Mouse (Mus musculus) adrenal gland, adult (tissue): ENCODE measurements at regions not wholly inside any gene's neighbourhood (a gene's known extent, or its start where the extent isn't known, plus 50 kb on each side); places are given as distances from the start of the nearest gene placed in this dataset.

Experiments used
- DNase-seq, 2 experiments: peaks; one replicate each; pipeline ENCODE4 v3.0.0; 2022 to 2023; ENCODE audit warnings: low spot score in 1 of 2; ENCODE audit not compliant: inconsistent age in 2 of 2

DNA sequence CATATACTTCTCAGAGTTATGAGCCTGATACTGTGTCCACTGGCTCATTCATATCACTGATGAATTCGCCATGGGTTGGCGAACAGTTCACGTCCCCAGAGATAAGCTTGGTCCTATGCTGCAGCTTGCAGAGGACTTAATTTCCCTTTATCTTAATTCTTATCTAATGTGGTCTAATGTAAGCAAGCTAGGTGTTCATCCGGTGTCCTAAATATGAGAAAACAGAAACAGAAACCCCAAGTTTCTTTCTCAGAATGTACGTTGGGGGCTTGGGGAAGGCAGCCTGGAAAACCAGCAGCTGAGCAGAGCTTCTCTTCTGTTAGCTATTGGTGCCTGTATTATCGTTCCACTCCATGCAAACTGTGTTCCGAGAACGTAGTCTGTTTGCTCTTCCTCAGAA, 170.1 kb downstream of the 1700064H15Rik start:
- no peak for DNase-seq

DNA sequence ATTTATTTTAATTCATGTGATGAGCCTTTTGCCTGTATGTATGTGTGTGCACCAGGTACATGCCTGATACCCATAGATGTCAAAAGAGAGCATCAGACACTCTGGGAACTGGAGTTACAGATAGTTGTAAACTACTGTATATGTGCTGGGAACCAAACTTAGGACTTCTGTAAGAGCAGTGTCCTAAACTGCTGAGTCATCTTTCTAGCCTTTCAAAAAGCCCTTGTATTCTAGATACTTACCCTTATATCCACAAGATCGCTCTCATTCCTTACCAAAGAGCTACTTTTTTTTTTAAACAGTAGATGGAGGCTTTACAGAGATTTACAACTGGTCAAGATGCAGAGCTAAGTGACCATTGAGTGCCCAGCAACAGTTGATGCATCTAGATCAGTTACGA, 171.0 kb downstream of the 1700064H15Rik start:
- no peak for DNase-seq

DNA sequence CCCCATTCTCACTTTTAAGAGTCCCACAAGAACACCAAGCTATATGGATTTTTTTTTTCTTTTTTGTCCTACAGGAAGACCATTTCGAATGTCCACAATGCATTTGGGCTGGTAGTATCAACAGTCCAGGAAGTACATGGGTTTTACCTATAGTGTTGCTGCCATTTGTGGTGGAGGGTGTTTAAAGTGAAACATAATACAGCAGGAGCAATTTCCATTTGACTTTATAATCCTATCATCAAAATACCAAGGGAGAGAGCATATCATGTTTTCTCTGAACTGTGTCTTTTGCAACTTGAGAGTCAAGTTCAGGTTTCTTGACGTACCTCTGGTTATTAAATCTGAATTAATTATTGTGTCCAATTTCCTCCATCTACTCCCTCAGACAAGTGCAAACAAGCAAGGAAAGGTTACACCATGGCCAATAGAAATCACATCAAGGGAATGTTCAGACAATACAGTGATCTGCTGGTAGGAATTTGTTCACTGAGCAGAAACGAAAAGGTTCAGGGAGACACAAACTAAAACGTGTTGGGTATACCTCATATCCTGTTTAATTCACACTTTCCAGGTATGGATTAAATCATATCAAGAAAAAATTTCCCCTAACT, 172.5 kb downstream of the 1700064H15Rik start:
- DNase-seq = no peak

DNA sequence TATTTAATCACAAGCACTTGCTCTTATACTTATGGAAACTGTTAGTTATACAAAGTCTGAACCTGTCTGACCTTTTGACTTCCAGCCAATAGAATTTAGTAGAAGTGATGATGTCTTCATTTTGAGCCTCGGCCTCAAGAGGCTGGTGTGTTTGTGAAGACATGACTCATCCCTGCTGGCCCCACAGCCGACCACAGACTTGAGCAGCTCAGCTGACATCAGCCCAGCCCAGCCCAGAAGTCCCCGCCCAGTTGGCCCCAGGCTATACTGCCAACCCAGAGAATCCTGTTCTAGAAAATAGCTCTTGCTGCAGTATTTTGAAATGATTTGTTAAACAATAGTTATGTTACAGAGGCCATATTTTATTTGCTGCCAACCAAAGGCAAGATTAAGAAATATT, 177.5 kb downstream of the 1700064H15Rik start:
- peak; percentile 26 to 69 for DNase-seq

DNA sequence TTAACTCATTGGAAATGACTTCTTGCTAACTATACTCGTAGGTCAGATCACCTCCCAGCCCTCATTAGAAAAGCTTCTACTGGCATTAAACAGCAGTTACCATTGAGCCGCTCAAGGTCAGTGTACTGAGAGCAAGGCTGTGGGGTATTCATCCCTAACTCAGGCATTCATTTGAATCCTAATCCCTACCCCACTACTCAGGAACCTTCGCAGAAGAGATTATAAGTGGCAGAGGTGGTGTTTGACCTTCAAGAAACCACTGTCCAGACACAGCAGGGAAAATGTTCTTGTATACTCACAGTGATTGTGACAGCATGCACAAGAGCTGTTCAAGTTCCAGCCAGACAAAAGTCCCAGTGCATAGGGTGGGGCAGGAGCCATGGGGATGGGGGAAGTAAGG, 179.5 kb downstream of the 1700064H15Rik start:
- peak in 1 of 2 experiments; percentile 71 for DNase-seq

DNA sequence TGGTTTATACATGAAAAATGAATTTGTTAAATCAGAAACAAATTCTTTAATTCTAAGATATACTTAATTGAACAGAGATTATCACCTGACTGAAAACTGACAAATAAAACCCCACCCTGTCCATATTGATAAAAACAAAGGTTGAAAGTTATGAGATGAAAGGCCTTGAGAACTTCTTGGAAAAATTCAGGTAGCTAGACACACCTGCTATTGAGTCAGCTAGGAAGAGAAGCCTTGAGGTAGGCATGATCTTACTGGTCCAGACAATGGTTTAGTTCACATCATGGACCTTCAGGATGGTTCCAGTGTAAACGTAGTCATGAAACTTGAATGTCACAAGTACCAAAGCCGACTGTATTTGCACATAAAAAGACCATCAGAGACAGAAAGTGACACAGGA, 180.3 kb downstream of the 1700064H15Rik start:
- no peak for DNase-seq

DNA sequence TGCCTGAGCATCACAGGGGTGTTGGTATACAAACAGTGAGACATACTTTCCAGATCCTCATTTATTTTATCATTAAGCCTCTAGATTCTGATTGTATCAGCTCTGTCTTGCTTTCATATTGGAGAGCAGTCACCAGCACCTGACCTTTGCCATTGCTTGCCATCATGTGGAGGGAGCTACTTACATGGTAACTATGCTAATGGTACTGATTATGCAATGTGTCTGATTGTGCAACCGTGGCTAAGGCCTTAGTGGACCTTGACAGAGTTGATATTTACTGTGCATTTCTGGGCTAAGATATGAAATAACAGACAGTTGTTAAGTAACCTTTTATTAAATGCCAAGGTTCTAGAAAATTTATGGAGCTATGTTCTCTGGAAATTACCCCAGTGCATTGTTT, 180.7 kb downstream of the 1700064H15Rik start:
- DNase-seq = peak; percentile 76 to 96

DNA sequence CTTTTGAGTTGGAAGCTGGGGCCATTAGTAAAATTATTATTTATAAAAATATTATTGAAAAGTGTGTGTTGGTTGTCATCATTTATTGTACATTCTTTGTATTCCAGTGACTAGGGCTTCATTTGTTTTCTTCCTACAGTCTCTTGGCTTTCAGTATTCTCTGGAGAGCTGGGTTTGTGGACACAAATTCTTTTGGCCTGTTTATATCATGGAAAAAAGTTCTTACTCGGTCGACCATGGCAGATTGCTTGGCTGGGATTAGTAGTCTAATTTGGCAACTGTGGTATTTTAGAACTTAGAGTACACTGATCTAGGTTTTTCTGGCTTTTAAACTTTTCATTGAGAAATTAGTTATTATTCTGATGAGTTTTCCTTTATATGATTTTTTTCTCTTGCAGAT, 183.6 kb downstream of the 1700064H15Rik start:
- no peak for DNase-seq

DNA sequence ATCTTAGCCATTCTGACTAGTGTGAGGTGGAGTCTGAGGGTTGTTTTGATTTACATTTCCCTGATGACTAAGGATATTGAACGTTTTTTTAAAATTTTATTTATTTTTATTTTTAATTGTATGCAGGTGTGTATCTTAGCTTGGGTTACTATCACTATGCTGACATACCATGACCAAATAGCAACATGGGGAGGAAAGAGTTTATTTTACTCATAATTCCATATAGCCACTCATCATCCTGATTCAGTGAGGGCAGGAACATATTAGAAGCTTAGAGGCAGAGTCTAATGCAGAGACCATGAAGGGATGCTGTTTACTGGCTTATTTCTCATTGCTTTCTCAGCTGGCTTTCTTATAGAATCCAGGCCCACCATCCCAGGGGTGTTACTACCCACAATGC, 186.7 kb downstream of the 1700064H15Rik start:
- no peak for DNase-seq

DNA sequence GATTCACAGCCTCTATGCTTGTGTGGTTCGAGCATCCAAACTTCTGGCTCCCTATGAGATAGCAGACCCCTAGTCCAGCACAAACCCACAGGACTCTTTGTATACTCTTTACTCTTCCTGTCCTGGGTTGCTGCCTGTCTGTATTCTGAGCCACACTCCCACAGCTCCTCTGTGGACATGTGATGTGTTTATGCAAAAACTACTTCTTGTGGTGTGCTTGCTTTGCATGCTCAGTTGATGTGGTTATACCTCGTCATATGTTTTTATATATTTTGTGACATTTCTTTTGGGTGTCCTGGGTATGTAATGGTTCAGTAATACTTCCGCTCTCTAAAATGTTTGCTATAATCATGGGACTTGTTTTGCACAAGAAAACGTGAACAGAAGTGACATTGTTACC, 198.3 kb downstream of the 1700064H15Rik start:
- no peak for DNase-seq

DNA sequence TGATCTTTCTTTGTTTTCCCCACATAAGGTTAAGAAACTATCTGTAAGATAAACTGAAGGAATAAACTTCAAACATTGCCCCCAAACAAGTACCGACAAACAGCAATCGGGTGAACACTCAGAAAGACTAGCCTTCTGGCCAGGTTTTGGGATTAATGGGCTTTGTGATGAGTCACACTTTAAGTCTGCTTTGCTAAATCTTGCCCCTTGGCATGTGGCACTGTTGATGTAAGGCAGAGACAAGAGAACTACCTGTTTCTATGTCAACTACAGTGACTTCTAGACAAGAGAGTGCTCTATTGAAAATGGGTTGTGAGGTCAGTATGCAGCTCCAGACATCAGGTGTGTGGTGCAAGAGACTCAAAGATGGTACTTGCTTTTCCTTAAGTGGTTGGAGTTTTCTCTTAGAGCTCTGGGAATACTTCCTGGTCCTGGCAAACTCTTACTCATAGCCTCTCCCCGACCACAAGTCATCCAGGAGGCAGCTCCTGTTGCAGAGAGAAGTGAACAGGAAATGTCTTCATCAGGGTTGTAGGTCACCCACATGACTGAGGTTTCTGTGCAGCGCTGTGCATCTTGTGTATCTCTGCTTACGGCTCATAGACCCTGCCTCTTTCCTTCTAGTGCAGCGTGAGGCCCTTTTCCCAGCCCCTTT, 198.9 kb downstream of the 1700064H15Rik start:
- peak; percentile 13 to 71 for DNase-seq

DNA sequence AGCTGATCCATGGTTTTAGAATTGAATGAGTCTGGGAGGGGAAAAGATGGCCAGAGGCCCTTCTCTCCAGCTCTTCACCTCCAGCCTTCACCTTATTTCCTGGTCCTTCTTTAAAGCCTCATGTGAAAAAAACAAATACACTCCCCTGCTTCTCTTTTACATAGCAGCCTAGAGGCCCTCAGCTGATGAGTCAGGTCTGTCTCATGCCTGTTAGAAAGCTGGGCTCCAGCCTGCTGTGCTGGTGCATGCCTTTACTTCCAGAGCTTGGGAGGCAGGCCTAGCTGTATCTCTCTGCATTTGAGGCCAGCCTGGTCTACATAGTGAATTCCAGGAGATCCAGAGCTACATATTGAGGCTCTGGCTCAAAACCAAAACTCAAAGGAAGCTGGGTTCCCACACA, 199.5 kb downstream of the 1700064H15Rik start:
- peak in 1 of 2 experiments; percentile 31 for DNase-seq

DNA sequence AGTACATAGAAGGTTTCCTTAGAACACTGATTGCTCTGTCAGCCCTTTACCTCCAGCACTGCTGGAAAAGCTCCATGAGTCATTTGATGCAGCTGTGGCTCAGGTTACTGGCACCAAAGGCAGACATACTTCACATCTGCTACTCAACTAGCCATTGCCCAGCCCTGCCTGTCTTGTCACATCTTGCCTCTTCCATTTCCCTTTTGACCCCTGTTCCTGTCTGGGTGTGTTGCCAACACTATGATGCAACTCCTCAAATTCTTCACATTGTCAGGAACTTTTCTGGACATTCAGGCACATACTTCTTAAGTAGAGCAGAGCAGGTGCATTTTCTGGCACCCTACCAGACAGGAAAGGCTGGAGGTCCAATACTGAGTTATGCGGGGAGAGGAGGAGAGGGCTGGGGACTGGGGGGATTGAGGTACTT, 202.3 kb downstream of the 1700064H15Rik start:
- DNase-seq = peak in 1 of 2 experiments; percentile 56

DNA sequence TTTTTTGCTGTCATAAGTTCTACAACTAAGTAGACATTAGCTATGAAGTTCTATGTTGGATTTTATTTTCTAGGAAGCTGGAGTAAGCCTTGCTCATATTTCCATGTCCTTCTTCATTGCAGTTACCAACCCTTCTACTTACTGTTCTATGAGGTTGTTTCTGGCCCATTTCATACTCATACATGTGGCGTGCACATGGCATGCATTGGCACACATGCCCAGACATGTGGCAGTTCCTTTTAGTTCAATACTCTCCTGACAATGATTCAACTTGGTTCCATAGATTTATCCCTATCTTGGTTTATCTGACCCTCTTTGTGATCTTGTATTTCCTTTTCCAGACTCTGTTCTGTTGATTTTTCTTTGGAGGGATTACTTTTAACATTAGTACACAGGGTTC, 203.2 kb downstream of the 1700064H15Rik start:
- no peak for DNase-seq

DNA sequence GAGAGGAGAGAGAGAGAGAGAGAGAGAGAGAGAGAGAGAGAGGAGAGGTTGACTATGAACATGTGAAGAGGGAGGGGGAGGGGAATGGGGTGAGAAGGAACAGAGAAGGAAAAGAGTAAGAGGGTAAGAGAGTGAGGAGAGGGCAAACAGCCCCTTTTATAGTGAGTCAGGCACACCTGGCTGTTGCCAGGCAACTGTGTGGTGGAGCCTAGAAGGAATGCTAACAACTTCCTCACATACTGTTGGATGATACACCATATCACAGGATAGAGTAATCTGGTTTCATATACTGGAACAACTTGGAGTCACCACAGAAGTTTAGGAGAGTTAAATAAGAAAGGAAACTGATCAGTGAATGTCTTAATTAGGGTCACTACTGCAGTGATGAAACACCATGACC, 204.1 kb downstream of the 1700064H15Rik start:
- DNase-seq = no peak

DNA sequence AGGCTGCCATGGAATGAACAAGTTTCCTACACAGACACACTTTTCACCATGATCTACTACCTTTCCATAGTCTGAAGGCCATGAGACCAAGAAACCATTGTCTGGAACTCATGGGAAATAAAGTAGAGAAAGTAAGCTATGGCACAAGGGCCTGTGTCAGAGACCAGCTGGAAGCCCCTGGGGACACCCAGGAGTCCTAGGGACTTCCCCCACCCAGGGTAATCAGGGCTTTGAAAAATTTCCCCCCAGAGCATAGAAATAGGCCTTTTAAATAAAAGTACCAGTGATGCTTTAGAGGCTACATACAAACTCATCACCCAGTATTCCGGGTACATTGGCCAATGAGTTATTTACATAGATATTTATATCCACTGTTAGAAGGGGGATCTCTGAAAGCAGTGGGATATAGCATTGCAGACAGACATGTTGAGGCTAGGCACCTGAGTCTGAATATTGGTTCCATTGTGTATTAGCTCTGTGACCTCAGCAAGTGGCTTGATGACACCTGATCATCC, 207.0 kb downstream of the 1700064H15Rik start:
- DNase-seq = no peak

DNA sequence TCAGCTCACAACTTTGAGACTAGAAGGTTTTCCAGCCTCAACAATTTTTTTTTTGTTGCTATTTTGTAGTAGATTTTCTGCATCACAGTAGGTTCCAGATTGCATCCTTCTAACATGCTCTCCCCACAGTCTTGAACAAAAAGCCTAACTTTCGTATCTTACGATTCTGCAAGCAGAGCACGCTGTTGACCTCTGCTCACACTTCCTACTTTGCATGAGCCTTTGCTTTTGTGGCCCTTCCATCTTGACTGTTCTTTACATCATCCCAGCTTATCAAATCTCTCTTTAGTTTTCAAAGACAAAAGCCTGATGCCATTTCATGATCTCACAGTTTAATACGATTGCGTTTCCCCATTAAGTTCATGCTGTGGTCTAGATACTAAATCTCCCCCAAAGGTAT, 207.6 kb downstream of the 1700064H15Rik start:
- no peak for DNase-seq

DNA sequence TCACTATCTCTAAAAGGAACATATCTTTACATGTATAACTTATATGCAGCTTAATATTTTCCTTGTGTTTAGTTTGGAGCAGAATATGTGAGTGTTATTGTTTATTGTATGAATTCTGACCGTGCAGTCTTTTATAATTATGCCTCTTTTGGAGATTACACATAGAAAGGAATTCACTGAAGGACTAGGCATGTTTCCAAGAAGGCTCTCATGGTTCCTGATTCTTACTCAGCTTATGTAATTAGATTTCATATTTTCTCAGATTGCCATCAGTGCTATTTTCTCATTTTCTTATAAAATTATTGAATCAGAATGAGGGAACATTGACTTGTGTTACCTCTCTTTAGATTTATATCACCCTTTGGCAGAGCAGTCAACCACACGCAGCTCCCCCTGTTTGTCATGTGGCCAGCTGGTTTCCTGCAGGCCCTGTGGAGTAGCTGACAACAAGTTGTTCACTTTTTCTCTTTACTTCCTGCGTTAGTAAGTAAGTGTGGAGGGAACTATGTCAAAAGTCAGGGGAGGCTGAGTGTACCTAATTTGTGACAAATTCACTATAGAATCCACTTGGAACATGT, 217.4 kb downstream of the 1700064H15Rik start:
- DNase-seq = peak in 1 of 2 experiments; percentile 65

DNA sequence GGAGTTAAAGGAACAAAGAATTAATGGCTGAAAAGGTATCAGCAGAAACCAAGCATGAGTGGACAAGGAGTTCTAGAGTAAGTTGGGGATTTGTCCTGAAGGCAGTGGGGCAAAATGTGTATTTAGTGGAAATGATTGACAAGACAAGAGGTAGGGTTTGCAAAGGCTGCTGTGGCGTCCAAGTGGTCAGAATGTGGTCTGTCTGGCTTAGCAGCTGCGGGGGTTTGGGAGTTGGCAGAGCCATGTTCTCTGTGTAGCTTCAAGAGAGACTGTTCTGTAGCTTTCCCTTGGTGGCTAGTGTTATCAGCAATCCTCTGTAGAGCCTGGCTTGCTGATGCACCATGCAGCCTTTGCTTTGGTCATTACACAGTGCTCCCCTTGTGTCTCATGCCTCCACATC, 220.2 kb downstream of the 1700064H15Rik start:
- no peak for DNase-seq

DNA sequence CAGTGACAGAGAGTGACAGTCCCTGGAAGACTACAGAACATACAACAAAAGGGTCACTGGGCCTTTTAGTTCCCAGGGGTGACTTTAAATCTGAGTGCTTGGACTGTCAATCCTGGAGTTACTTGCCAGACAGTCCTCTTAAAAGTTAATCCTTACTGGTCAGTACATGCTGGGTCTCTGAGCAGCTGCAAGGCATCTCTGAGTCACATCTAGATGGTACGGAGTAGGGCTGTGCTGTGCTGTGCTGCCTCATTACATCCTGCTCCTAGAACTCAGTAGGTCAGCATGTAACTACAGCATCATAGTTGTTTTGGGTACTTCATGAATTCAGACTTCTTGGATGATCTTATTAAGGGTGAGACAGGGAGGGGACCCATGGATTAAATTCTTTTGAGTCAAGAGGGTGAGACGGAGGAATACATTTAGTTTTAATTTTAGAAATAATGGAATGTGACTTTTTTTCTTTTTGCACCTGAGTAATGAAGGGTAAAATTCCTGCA, 220.8 kb downstream of the 1700064H15Rik start:
- no peak for DNase-seq

DNA sequence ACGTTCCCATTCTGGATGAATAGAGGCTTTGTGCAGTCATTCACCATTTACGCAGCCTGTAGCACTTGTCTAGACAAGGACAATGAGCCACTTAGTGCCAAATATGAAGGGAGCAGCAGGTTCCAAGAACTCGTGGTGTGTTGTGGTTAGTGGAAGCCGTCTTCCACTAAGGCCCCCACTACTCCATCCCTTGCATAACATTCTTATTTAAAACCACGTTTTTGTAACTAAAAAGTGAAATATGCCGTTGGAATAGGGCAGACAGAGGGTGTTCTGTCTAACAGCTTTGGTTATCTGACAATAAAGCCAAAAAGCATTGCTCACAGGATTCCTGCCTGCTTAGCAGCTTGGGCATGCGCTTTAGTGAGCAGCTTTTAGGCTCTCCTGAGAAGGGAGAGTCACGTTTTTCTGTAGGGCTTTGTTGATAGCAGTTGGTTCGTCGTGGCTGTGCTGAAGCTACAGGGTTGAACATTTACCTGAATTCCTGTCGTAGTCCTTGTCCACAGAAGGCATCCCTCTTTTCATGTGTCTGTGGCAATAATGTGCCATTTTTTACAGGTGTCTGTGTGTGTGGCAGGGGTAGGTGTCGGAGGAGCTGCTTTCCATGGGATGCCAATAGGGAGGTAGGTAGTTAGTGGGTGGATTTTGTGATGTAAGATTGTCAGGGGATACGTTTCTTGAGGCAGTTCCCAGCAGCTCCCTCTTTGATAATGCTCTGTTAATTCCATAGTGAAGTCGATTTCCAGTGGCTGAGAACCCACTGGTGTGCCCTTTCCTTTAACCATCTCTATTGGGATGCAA, 221.9 kb downstream of the 1700064H15Rik start:
- no peak for DNase-seq
